Mouse (Mus musculus) heart, embryonic 16.5 days (tissue): Measurements from ENCODE around the gene Rbfox1. TPM values are rescaled to one million over a fixed set of nuclear protein-coding genes. Genes with fewer than 3 reads are reported as not detected.

Experiments used
- ATAC-seq: fragments of 200-750 bp; cut with Nextera tagmentation; replicated peaks from 2 replicates; pipeline ENCODE4 v1.8.0; 2017; ENCODE audit warnings: moderate number of reproducible peaks; ENCODE audit not compliant: insufficient read depth, low FRiP score; ENCODE audit errors: extremely low read depth
- H3K27ac ChIP-seq: fragments of 300-500 bp; sonication (generic); 2 replicates; pipeline ENCODE4 v1.5.1; 2014; ENCODE audit warnings: mild to moderate bottlenecking, low read length, control low read depth, moderate library complexity
- H3K27me3 ChIP-seq: fragments of 300-500 bp; sonication (generic); 2 replicates; pipeline ENCODE4 v1.6.1; 2014; ENCODE audit warnings: low read length, mixed read lengths; ENCODE audit not compliant: control insufficient read depth, insufficient read depth
- H3K36me3 ChIP-seq: fragments of 300-500 bp; sonication (generic); 2 replicates; pipeline ENCODE4 v1.6.1; 2014; ENCODE audit not compliant: control insufficient read depth, insufficient read depth
- H3K4me1 ChIP-seq: fragments of 300-500 bp; sonication (generic); 2 replicates; pipeline ENCODE4 v1.6.1; 2014; ENCODE audit warnings: low read length, mixed read lengths; ENCODE audit not compliant: control insufficient read depth, insufficient read depth
- H3K4me2 ChIP-seq: fragments of 300-500 bp; sonication (generic); 2 replicates; pipeline ENCODE4 v1.6.1; 2014; ENCODE audit warnings: low read depth, mild to moderate bottlenecking, control low read depth, low read length
- H3K4me3 ChIP-seq: fragments of 300-500 bp; sonication (generic); 2 replicates; pipeline ENCODE4 v1.5.1; 2014; ENCODE audit warnings: mild to moderate bottlenecking, control low read depth, low read length
- H3K9ac ChIP-seq: fragments of 300-500 bp; sonication (generic); 2 replicates; pipeline ENCODE4 v1.6.1; 2014; ENCODE audit warnings: low read length, control low read depth
- H3K9me3 ChIP-seq: fragments of 300-500 bp; sonication (generic); replicated peaks from 2 replicates; pipeline ENCODE4 v1.6.1; 2016; ENCODE audit warnings: low read length; ENCODE audit not compliant: control insufficient read depth
- WGBS: fragments of 180-500 bp; shearing (Covaris S2); extraction: QIAGEN DNeasy Blood & Tissue Kit; methylation state at CpG from one replicate; pipeline ENCODE4 v1.1.7; 2014; 5-methylcytosine and 5-hydroxymethylcytosine counted together
- polyA plus RNA-seq: library from polyadenylated mRNA; unstranded; fragments of >200 nt; fragmentation: Nextera tagmentation; extraction: Ambion mirVana; gene quantifications from 2 replicates; pipeline ENCODE4 v1.2.1, GENCODE M21; 2015

The Rbfox1 gene
- polyA plus RNA-seq, 1 experiment from 2014 or later: 5.9 TPM

DNA sequence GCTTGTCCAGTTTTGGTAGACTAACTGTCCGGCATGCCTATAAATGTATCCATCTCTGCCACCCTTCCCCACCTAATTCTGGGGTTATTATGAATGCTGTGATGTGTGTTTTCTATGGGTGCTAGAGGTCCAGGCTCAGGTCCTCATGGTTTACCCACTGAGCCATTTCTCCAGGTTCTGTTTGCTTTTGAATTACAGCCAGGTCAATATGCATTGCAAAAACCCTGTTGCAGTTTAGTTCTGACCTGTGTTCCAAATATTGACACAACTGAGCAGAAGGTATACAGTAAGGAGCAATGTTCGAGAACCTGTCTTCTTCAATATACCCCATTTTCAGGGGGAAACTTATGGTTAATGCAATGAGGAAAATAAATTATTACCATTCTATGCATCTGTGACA is 480.6 kb downstream of the Rbfox1 start:
- H3K27me3 ChIP-seq: no peaks in the 10 kb centered on the region
- no peaks in the 10 kb centered on the region for H3K9me3 ChIP-seq
- no peak overlapping the region for H3K4me2 ChIP-seq
- H3K4me1 ChIP-seq: no peaks in the 10 kb centered on the region
- 76% methylated on average over 2 of the region's 2 CpGs for WGBS
- no peak overlapping the region for H3K9ac ChIP-seq
- H3K36me3 ChIP-seq: no peaks in the 10 kb centered on the region
- no peak overlapping the region for H3K4me3 ChIP-seq
- no peak overlapping the region for H3K27ac ChIP-seq
- ATAC-seq: no peak

- H3K9me3 ChIP-seq: no peaks in the 10 kb centered on the region
- H3K27ac ChIP-seq: no peak overlapping the region
- H3K9ac ChIP-seq: no peak overlapping the region
- H3K4me3 ChIP-seq: no peak overlapping the region
- H3K4me2 ChIP-seq: no peak overlapping the region
- WGBS: 74% methylated on average over 6 of the region's 6 CpGs
- ATAC-seq: no peak
- no peaks in the 10 kb centered on the region for H3K27me3 ChIP-seq
- H3K36me3 ChIP-seq: no peaks in the 10 kb centered on the region
- H3K4me1 ChIP-seq: no peaks in the 10 kb centered on the region
These were observed 481.5 kb downstream of the Rbfox1 start for GRCm38 (mm10) chr16:6366649-6367048.

- no peaks in the 10 kb centered on the region for H3K9me3 ChIP-seq
- WGBS: 68% methylated on average over 3 of the region's 3 CpGs
- H3K36me3 ChIP-seq: no peaks in the 10 kb centered on the region
- no peak overlapping the region for H3K4me2 ChIP-seq
- H3K27me3 ChIP-seq: no peaks in the 10 kb centered on the region
- ATAC-seq: no peak
- no peak overlapping the region for H3K4me3 ChIP-seq
- H3K27ac ChIP-seq: no peak overlapping the region
- H3K4me1 ChIP-seq: no peaks in the 10 kb centered on the region
- H3K9ac ChIP-seq: no peak overlapping the region
These were observed 495.8 kb downstream of the Rbfox1 start for GRCm38 (mm10) chr16:6380924-6381323.

- Histone ChIP-seq H3K36me3 (no peaks in the 10 kb centered on the region), H3K27me3 (no peaks in the 10 kb centered on the region), H3K4me2 (no peak overlapping the region), H3K4me1 (no peaks in the 10 kb centered on the region), H3K4me3 (no peak overlapping the region), H3K9ac (no peak overlapping the region), H3K27ac (no peak overlapping the region), H3K9me3 (no peaks in the 10 kb centered on the region)
- ATAC-seq: no peak
- WGBS: 48% methylated on average over 2 of the region's 2 CpGs
These were observed 496.4 kb downstream of the Rbfox1 start for GRCm38 (mm10) chr16:6381572-6381971.

GRCm38 (mm10) chr16:6382712-6383111 is 497.6 kb downstream of the Rbfox1 start:
- 79% methylated on average over 5 of the region's 5 CpGs for WGBS
- no peak overlapping the region for H3K27ac ChIP-seq
- ATAC-seq: no peak
- no peaks in the 10 kb centered on the region for H3K36me3 ChIP-seq
- H3K9me3 ChIP-seq: no peaks in the 10 kb centered on the region
- H3K4me1 ChIP-seq: no peaks in the 10 kb centered on the region
- H3K4me2 ChIP-seq: no peak overlapping the region
- H3K4me3 ChIP-seq: no peak overlapping the region
- no peaks in the 10 kb centered on the region for H3K27me3 ChIP-seq
- no peak overlapping the region for H3K9ac ChIP-seq

DNA sequence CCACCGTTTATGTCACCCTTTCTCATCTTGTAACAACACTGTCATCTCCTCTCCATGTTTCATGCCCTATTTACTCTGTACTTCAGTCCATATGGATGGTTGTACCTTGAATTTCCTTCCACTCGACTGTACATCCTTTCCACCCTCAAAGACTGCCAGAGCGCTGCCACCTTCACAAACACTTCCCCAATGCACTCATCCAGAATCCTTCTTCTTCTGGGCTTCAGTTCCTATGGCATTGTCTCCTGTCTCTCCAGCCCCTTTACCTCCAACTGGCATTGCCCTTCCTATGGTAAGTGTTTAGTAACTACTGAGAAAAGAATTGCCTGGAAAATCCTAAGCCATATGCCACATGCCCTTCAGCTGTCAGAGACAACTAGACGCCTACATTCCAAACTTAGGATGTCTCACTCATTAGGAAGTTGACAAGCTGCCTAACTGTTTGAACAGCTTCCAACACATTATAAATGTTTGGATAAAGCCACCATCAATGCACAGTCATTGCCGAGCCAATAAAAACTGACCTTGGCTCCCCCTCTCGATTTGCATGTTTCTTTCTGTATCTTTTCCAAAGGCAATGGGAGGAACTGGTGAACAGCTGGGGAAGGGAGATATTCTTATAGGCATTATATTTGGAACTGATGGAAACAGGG is 505.2 kb downstream of the Rbfox1 start:
- no peaks in the 10 kb centered on the region for H3K4me1 ChIP-seq
- H3K36me3 ChIP-seq: no peaks in the 10 kb centered on the region
- H3K9me3 ChIP-seq: no peaks in the 10 kb centered on the region
- H3K4me2 ChIP-seq: no peak overlapping the region
- no peak overlapping the region for H3K9ac ChIP-seq
- no peak overlapping the region for H3K27ac ChIP-seq
- H3K27me3 ChIP-seq: no peaks in the 10 kb centered on the region
- ATAC-seq: no peak
- H3K4me3 ChIP-seq: no peak overlapping the region
- 65% methylated on average over 6 of the region's 6 CpGs for WGBS

DNA sequence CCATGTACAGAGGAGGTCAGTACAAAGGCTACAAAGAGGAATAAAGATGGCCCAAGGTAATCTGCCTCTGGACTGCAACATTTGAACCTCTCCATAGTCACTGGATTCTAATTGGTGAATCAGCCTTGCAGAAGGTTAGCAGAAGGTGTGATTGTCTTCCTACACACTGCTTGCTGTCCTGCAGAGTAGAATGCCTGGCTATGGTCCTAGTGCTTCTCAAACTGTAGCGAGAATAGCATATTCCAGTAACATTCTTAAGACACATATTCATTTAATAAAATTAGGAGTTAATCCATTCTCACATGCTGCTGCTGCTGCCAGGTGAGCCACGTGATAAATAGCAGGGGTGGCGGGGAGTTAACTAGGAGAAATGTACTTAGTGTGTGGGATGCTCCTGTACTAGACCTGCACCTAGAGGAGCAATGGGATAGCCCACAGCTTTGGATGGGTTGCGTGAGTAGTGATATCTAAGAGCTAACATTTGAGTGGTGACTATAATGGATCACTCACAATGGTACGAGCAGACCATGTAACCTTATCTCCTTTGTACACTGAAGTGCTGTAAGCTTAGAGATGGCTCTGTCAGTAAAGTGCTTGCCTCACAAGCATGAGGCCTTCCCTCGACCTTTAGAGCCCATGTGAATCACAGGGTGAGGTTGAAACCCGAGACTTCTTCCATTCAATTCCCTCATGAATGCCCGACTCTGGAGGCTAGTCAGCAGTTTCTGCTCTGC is 511.7 kb downstream of the Rbfox1 start:
- no peaks in the 10 kb centered on the region for H3K4me1 ChIP-seq
- no peak for ATAC-seq
- no peak overlapping the region for H3K4me3 ChIP-seq
- 53% methylated on average over 8 of the region's 8 CpGs for WGBS
- no peak overlapping the region for H3K27ac ChIP-seq
- H3K4me2 ChIP-seq: no peak overlapping the region
- no peaks in the 10 kb centered on the region for H3K9me3 ChIP-seq
- H3K36me3 ChIP-seq: no peaks in the 10 kb centered on the region
- H3K27me3 ChIP-seq: no peaks in the 10 kb centered on the region
- no peak overlapping the region for H3K9ac ChIP-seq

GRCm38 (mm10) chr16:6397635-6398034 is 512.5 kb downstream of the Rbfox1 start:
- H3K27ac ChIP-seq: no peak overlapping the region
- H3K27me3 ChIP-seq: no peaks in the 10 kb centered on the region
- no peaks in the 10 kb centered on the region for H3K36me3 ChIP-seq
- no peaks in the 10 kb centered on the region for H3K4me1 ChIP-seq
- no peak overlapping the region for H3K4me3 ChIP-seq
- no peak overlapping the region for H3K4me2 ChIP-seq
- WGBS: 86% methylated on average over 2 of the region's 2 CpGs
- no peak for ATAC-seq
- no peaks in the 10 kb centered on the region for H3K9me3 ChIP-seq
- no peak overlapping the region for H3K9ac ChIP-seq

- no peaks in the 10 kb centered on the region for H3K36me3 ChIP-seq
- ATAC-seq: no peak
- H3K4me3 ChIP-seq: no peak overlapping the region
- H3K9ac ChIP-seq: no peak overlapping the region
- WGBS: 84% methylated on average over 3 of the region's 3 CpGs
- no peak overlapping the region for H3K4me2 ChIP-seq
- H3K27ac ChIP-seq: no peak overlapping the region
- H3K4me1 ChIP-seq: no peaks in the 10 kb centered on the region
- H3K9me3 ChIP-seq: no peaks in the 10 kb centered on the region
- H3K27me3 ChIP-seq: no peaks in the 10 kb centered on the region
These were observed 517.7 kb downstream of the Rbfox1 start for GRCm38 (mm10) chr16:6402816-6403215.
